Mouse (Mus musculus) embryo, embryonic 10 days (tissue): ENCODE measurements around the gene L3mbtl4.
A peak's percentile ranks its signal among the peaks of the same experiment; 100 is the strongest.

Experiments used
- DNase-seq: peaks from one replicate; pipeline ENCODE4 v3.0.0-alpha.2; 2015; ENCODE audit warnings: low spot score

L3mbtl4 gene

DNA sequence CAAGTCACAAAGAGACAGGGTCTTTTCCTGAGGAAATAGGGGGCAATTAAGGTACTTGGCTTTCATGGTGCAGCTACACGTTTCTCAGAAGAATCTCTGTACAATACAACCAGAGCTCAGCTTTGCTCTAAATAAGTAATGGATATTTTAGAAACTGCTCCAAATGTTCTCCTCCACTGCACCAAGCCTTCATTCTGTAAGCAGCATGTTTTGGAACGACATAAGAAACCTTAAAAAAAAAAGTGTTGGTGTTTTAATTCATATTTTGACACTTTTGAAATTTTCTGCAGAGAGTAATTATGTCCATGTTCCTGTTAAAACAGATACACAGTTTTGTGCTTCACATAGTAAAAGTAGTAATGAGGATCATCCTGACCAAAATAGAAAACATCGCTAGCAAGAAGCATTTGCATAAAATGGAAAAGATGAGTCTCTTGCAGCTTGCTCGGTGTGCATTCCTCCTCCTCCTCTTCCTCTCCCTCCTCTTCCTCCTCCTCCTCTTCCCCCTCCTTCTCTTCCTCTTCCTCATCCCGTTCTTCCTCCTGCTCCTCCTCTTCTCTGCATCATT is 369.0 kb downstream of the L3mbtl4 start:
- DNase-seq = no peak

DNA sequence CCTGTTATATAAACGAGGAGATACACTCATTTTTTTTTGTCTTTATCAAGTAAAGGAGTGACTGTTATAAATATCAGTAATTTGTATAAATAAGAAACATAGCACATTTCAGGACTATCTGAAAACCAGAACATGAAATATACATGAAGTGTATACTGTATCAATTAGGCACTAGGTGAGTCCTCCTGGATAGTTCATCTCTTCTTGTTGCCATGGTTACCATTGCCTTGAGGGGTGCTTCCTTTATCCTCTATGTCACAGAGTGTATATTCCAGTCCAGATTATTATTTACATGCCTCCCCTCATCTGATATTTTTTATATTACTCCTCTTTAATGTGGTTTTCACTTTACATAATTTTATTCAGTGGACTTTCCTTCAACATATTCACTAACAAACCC is 392.9 kb downstream of the L3mbtl4 start:
- DNase-seq = no peak

DNA sequence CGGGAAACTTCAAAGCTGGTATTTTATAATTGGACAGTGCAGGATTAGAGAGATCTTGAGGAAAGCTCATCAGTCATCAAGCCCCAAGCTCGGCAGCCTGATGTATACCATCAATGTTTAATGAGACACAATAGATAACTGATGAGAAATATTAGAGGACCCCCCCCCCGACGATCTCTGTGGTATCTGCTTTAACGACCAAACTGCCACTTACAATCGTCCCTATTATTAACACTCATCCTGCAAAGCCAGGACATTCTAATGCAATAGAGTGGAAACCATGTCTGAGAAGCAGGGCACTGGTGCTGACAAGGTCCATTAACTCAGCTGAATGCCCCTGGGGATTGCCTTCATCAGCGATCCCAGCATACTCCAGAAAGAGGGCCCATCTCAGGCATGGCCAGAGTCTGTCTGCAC is 398.5 kb downstream of the L3mbtl4 start:
- peak; percentile 22 for DNase-seq

DNA sequence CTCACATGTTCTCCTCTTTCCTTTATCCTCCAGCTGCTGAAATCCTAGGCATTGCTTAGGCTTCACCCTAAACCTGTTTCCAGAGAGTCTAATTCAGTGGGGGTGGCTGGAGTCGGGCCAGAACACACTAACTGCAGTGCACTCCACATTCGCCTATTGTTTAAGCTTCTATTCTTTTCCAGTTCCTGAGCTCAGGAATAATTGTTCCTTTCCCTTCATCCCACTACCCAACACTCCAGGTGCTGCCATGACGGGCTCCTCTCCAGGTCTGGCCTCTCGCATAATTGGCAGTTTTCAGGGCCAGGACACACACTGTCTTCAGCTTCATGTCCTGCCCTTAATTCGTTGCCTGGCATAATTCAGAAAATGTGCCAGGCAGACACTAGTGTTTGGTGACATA is 437.1 kb downstream of the L3mbtl4 start:
- no peak for DNase-seq

DNA sequence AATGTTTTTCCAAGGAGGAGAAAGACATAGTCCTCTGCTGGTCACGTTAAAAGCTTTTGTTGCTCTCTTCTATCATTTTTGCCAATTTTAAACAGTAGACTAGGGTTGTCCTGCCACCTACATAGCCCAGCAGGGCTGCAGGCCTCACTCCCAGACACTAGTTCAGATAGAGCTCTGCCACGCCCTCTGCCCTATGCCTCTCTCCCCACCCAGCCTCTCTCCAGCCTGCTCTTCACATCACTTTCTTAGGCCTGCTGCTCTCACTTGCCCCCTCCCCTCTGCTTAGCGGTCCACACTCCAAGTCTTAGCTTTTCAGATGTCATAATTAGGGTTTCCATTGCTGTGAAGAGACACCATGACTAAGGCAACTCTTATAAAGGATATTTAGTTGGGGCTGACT is 437.8 kb downstream of the L3mbtl4 start:
- DNase-seq = no peak

DNA sequence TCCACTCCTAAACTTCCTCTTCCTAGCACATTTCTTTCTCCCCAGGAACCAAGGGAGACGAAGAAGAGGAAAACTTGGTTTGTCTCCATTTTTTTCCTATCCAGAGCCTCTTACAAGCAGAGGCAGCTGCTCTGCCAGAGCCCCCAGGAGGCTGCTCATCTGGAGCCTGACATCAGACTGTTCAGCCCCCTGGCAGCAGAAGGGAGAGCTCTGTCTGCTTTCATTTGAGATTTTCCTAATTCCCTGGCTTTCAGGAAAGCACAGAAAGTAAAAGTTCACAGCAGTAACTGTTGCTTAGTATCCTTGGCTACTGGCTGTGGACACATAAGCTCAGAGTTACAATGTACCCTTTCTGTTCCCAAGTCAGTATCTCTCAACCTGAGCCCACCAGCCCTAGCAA is 474.7 kb downstream of the L3mbtl4 start:
- no peak for DNase-seq

DNA sequence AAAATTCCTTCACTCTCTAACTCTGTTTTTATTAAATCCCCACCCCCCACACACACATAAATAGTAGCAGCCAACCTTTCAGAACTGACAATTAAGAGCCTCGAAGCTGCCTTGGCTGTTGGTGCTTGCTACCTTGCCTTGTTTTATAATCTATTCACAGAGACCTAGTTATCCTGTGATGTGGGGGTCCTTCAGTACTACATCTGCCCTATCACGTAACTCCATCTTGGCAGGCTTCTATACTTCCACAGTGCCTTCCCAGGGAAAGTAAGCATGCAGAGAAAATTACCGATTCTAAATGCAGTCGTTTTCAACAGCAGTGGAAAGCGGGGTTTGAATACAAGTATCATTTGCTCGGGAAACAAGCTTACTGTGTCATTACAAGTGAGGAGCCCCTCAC is 476.9 kb downstream of the L3mbtl4 start:
- DNase-seq = no peak

DNA sequence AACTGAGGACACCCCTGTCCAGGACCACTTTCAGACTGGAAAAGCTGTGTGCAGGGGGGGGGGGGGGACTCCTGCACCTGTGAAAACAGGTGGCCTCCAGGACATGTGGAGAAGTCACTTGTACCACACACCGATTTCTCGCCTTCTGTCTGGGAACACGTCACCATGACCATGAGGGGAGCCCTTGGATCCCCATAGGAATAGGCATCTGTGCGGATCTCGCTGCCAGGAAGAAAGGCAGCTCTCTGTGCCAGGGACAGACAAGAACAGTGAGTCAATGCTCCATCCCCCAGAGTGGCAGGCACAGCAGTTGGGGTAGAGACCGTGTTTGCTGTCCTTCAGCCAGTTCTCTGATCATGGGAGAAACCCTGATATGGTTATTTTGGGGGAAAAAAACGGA is 479.5 kb downstream of the L3mbtl4 start:
- DNase-seq = no peak

DNA sequence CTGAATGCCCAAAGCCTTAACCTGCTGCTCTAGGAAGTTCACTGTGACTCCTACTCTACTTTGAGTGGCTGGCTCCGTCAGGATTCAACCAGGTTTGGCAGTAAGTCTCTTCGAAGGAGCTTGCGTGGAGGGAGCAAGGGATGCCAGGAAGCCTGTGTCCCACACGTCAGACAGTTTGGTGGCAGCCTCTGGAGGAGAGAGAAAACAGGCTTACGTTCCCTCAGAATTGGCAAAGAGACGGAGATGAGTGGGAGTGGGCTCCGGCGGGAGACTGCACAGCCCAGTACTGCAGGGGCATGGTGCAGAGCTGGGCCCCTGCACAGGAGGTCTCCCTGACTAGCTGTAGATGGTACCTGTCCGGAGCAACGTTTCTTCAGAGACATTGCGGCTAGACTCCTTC is 481.2 kb downstream of the L3mbtl4 start:
- no peak for DNase-seq

DNA sequence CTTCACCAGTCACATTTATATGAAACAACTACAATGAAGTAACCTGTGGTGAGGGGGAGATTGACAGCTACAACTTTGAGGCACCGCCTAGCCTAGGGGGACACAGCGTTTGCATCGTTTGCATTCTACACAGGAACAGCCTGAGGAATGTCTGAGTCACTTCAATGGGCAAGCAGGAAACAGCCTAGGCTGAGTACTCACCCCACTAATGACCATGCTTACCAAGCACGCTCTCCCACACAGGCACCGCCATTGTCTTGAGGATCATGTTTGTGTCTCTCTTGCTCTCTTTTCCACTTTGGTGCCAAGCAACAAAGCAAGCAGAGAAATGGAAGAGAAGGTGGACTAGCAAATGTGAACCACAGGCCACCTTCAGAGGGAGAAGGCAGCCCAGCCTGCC is 484.8 kb downstream of the L3mbtl4 start:
- no peak for DNase-seq

DNA sequence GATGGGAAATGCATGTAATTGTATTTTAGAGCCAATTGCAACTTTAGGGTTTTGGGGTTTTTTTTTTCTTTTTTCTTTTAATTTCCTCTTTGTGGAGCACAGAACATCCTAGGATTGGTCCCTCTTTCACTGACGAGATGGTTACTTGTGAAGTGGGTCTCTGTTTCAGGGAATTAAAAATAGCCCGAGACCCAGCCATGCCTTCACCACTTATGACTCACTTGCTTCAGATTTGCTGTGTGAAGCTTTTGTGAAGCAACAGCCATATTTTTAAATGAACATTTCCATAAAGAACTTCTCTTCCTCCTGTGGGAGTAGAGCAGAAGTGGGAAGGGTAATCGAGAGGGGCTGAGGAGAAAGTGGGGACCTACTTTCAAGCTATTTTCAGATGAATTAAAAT is 485.3 kb downstream of the L3mbtl4 start:
- no peak for DNase-seq

DNA sequence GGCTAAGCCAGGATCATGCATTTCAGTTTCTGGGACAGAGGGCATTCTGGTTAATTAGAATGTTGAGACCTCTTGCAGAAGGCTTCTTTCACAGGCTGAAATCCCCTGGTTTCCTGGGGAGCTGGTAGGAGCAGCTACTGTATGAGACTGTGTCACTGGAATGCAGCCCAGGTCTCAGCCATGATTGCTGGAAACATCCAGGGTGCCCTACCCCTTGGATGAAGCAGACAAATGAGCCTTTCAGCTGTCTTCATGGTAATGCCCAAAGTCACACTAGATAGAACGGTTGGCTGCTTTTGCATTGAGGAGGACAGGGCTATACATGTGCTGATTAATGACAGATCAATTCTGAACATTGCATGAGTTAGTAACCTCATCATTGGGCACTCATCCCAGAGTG is 486.4 kb downstream of the L3mbtl4 start:
- DNase-seq = no peak

DNA sequence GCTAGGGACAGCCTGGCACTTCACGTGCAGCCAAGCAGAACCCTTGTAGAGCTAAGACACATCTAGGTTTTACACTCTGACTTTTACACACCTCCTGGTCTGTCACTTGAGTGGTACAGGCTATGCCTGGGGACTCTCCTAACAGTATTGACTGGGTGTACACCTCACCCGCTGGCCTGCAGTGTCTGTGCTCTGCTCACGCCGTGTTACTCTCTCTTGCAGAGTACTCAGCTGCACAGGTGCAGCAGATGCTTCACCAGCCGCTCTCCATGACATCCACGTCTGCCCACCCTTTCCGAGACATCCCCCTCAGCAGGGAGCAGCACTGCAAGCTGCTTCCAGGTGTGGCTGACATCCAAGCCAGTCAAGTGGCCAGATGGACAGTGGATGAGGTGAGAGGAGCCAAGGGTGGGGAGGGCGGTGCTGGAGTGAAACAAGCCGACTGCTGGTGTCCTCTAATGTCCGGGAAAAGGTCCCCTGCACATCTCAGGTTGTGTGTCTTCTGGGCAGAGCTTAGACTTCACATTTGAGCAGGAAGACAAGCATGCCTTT is 490.8 kb downstream of the L3mbtl4 start:
- DNase-seq = no peak

DNA sequence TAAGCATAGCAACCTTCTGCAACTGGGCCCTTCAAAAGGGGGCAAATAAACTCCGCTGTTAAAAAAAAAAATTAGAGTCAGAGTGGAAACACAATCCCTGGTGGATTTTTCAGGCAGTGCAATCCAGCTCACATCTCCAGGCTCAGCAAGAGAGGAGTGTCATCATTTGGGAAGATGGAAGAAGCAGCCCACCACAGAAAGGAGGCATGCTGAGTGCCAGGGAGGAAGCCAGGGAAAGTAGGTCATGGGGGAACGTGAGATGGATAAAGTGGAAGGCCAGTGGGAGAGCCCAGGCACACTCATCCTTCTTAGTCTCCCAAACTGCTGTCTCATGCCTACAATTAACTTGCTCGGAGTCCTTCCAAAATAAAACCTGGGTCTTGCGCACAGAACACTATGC is 496.0 kb downstream of the L3mbtl4 start:
- DNase-seq = no peak

DNA sequence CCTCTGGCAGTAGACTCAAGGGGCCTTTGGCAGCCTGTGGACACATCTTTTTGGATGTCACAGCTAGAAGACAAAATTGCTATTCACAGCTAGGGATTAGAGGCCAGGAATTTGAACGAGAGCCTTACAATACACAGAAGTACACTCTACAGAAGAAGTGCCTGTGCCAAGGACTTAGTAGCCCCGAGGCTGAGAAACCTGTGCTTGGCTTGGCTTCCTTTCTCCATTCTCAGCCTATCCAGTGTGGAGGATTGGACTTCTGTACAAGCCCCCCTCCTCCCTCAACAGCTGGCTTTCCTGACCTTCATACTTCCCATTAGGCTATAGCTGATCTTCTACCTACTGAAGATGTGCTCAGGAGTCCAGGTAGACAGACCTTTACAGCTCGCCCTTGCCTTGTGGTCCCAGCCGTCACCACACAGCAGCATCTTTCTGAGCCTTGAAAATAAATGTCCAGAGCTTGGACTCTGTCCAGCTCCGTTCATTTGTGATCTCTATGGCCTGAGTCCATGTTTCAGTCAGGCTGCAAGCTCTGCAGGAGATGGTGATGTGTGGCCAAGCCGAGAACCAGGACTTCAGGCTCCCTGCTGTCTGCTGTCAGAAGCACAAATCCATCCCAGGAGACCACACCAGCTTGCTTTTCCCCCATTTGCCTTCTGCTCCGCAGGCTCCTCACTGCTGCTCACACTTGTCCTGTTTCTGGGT is 497.6 kb downstream of the L3mbtl4 start:
- no peak for DNase-seq

DNA sequence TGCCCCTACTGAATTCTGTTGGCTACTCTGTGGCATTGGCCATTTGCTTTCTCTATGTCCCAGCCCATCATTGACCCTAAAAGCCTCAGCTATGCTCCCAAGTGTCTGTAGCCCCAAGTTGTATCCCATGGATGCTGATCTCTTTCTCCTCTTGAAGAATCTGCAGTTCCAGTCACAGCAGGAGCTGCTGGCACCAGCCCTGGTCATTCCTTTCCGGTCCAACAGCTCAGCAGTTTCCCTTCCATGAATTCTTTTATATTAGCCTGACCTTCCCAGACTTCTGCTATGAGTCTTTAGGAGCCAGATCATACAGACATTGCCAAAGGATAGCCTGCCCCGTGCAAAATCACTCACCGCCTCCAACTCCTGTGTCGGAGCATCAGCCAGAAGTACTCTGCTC is 520.1 kb downstream of the L3mbtl4 start:
- DNase-seq = no peak

DNA sequence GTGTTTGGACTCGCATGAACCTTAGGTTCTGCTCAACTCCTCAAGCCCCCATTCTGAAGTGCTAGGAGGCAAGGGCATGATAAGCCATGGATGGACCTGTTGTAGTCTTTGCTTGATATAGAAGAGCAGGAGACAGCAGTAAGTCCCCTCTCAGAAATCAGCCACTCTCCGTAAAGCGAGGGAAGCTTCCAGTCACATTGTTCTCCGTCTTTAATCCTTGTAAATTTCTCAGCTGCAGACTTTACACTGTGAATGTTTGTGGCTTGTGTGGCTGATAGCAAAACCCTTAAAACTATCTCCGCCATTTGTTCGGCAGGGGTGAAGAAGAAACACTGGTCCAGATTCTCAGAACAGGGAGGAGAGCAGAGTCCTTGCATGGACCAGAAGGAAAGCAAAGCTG is 552.7 kb downstream of the L3mbtl4 start, which contains the start of gene Tmem200c:
TSS of gene Tmem200c (plus strand) at position 301 of the 400 bp plus-strand sequence.
- no peak for DNase-seq
